Mouse (Mus musculus) urinary bladder, postnatal 36 days (tissue): ENCODE results near the gene Ddx52.

Experiments used
- DNase-seq, 2 experiments: peaks; one replicate each; pipeline ENCODE4 v3.0.0; 2022; ENCODE audit warnings: low spot score in 2 of 2, mixed read lengths in 1 of 2

The Ddx52 gene

DNA sequence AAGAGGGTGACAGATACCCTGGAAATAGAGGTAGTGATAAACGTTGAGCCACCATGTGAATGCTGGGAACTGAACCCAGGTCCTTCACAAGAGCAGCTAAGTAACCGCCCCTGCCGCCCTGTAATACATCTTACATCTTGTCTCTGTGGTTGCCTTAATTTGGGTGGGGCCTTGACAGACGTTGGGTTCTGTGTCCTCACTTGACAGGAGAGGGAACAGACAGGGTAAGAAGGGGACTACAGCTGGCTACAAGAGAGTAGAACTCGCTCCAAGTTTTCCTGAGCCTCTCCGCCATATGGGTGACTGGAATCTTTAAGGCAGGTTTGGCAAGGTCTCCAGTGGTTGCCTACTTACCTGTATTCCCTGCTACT is 26.3 kb downstream of the Ddx52 start:
- DNase-seq, result no peak

DNA sequence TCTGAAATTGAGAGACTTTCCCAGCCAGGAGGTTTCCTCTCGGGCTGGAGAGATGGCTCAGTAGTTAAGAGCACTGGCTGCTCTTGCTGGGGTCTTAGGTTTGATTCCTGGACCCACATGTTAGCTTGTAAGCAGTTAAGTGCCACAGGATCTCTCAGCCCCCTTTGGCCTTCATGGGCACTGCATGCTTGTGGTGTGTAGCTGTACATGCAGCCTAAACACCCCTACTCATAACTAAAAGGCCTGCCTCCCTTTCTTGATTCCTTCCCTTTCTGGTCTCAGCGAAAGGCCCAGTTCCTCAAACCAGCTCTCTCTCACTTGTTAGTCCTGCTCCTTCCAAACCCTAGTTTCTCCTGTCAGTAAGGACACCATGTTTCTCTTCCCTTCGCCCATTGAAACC is 27.2 kb downstream of the Ddx52 start:
- no peak for DNase-seq

DNA sequence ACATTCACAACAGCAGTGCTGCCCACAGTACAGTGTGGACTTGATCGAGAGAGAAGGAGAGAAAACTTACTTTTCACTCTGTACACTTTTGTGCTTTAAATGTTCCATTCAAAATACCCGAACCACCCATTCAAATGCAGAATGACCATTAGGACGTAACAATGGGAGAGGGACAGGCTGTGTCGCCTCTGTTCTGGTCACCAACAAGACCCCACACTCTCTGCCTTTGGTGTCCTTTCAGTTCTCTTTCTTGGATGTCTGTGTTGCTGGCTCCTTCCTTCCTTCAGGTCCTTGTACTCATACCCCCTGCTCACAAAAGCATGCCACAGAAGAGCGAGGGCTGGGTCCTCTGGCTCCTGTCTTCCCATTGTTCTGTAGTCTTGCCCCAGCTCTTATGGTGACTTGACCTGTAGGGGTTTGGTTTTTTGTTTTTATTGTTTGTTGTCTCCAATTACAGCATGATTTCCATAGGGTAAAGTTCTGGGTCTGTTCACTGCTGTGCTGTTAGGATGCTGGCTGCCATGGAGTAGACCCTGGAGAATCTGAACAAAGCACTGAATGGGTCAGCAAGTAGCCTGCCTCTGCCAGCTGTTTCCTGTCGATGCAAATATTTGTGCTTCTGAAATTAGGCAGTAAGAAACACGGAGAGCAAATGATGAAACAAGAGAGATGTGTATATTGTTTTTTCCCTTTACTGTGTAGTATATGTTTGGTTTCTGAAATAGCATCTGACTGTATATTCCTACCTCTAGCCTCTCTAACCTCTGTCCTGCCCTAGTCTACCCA is 32.9 kb downstream of the Ddx52 start:
- no peak for DNase-seq

DNA sequence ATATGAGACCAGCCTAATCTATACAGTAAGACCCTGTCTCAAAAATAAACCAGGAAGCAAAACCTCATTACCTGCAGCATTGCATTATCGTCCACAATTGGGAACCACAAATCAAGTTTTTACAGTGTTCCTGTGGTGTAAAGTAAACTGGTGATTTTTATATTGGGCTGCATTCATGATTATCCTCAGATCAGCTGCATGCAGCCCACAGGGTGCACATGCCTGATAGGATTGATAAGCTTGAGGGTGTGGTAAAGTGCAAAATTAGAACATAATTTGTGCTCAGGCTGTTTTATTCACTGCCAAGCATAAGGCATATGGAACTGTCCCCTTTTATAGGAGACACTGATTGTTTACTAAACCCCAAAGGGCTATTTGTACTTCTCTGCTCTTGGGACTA is 33.6 kb downstream of the Ddx52 start:
- DNase-seq, result no peak

DNA sequence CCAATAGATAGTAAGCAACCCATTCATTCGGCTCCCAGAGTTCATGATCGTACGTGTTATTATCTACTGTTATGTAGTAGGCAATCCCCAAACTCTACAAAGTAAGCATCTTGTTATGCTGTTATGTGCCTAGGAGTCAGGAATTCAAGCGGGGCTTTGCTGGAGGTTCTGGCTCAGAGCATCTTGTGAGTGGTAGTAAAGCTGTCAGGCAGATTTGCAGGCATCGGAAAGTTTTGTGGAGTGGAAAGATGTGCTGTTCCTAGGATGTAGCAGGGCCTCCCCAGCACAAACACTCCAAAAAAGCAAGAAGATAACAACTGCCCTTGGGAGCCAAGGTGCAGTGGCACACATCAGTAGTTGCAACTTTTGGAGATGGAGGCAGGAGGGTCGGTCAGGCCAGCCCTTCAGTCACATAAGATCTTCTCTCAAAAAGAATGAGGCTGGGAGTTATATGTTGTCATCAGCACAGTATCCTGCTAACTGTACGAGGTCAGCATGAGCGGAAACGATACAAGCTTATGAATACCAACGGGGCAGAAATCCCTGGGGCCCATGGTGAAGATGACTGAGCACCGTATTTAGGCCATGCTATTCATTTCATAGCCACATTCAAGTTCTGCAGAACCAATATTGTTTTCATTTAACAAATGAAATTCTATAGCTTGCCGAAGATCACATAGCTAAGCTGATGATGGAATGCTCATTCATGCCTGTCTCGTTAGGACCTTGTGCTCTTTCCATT is 34.5 kb downstream of the Ddx52 start:
- DNase-seq, result no peak

DNA sequence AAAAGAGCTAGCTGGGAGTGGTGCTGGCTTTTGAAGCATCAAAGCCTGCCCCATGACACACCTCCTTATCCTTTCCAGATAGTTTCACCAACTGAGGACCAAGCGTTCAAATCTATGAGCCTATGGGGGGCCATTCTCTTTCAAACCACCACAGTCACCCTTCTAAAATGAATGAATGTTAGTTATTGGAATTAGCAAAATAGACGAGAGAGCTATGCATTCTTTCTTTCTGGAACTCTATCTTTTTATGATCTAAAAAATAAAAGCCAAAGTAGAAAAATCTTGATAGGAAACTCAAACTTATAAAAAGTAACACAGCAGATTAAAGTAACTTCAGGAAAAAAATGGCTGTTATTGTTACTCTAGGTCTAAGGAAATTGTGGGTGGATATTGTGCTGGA is 35.9 kb downstream of the Ddx52 start:
- DNase-seq, result no peak

DNA sequence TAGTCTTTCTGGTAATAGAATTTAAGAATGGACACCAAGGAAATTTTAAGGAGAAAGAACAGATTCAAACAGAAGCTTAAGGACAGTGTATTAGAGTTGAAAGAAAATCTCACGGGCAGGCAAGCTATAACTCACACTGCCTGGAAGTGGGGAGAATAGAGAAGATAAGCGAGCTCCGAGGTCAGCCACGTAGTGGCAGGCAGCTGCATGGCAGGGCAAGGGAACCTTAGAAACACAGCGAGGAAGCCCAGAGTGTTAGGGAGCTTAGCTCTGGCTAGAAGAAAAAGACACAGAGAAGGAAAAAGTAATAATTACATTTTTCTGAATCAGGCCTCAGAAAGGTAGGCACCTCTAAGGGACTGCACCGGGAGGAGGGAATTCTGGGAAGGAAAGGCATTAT is 38.1 kb downstream of the Ddx52 start:
- no peak for DNase-seq

DNA sequence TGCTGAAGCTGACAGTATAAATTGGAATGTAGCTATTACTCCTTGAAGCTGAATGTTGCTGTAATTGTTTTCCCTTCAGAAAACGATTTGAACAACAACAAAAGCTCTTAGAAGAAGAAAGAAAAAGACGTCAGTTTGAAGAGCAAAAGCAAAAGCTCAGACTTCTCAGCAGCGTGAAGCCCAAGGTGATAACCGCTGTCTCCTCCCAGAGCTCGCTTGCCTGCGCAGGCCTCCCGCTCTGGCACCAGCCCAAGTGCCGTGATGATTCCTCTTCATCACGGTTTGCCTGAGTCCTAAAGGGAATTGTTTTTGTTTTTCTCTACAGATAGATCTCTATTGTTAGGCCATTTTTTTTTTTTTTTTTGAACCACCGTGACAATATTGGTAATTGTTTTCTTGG is 39.5 kb downstream of the Ddx52 start:
- no peak for DNase-seq

DNA sequence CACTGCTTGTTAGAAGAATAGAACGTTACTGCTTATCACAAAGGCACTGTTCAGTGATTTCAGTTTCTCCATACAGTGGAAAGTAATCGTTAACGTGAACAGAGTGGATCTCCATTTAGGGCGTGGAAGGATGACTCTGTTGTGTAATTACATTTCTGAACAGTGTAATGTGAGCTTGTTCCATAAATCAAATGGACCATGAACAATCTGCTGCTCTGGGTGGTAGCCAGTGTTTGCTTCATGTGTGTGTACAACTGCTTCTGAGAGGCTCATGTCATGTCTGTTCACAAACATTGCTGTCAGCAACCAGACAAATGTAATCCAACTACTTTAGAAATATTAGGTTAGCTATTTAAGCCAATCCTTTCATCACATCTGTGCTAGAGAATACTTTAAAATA is 49.8 kb downstream of the Ddx52 start:
- DNase-seq, result no peak

DNA sequence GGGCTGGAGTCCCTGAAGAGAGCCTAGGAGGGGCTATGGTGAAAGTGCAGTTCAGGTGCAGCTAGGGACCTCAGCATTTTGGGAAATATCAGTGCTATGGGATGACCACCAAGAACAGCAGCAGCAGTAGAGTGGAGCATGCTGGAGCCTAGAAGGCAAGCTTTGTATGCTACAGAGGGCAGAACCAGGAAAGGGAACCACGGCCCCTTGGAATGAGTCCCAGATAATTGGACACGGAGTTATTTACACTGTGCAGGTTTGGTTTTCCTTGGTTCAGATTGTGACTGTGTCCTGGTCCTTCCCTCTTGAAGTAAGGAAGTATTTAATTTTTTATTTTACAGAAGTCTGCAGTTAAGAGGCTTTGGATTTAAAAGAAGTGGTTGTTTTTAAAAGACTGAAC is 51.6 kb downstream of the Ddx52 start:
- peak in 1 of 2 experiments; percentile 17 for DNase-seq

DNA sequence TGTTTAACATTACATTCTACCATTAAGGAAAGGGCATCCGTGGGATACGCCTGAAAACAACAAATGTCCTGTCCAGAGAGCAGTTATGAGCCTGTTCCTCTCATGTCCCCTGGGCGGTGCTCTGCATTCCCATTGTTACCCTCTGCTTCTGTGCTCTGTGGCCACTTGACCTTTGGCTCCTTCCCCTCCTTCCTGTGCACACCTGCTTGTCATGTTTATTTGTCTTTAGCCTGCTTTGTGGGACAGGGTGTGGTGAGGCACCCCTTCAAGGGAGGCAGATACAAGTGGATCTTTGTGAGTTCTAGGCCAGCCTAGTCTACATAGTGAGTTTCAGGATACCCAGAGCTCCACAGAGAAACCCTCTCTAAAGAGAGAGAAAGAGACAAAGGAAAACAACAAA is 52.6 kb downstream of the Ddx52 start:
- DNase-seq, result no peak

DNA sequence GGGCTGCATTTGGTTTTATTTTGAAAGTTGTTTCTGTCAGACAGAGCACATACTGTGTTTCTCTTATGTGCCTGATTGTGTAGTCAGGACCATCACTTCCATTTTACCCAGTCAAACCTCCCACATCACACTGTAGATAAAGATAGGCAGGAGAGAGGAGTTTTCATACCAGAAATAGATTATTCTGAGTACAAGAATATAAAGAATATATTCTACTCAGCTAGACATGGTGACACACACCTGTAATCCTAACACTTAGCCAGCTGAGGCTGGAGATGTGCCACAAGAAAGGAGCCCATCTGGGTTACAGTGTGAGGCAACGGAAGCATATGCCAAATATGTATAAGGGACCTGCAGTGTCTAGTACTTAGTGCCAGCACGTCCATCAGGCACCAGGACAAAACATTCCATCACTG is 53.7 kb downstream of the Ddx52 start:
- no peak for DNase-seq

DNA sequence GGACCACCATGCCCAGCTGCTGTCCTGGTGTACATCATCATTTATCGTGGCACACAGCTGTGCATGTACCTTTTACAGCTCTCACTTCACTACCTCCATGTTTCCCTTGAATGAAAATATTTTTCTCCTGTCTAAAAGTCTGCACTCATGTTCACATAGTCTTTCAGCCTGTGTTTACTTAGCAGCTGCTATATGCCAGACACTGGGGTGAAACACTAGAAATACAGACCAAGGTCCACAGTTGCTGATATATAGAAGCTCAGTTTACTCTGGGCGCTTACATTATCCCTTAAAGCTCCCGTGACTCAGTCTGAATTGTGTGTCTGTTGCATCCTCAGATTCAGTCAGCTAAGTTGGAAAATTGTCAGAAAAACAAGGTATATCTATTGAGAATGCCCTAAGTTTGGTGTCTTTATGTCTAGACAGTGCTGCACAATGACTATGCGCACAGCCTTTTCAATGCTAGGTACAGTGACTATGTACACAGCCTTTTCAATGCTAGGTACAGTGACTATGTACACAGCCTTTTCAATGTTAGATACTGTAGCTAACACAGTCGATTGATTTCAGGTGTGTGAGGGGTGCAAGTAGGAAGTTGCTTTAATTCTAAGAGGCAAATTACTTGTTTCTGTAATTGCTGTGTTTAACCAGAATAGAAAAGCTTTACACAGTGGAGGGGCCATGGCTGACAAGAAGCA is 55.5 kb downstream of the Ddx52 start:
- no peak for DNase-seq

DNA sequence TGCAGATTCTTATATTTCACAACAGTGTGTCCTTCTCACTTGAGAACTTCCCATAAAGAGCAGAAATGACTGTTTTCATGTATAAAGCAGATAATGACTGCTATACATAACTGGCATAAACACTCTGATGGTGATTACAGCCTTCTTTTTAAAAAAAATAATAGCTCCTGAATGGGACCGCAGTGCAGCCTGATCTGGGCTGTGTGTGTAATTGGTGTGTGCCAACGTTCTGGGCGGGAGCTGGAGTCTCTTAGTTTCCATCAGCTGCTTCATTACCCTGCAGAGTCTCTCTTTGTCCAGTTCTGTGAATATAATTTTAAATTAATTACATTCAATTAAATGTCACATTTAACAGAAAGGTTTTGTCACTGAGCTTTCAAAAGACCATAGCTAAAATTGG is 57.1 kb downstream of the Ddx52 start:
- DNase-seq, result no peak

DNA sequence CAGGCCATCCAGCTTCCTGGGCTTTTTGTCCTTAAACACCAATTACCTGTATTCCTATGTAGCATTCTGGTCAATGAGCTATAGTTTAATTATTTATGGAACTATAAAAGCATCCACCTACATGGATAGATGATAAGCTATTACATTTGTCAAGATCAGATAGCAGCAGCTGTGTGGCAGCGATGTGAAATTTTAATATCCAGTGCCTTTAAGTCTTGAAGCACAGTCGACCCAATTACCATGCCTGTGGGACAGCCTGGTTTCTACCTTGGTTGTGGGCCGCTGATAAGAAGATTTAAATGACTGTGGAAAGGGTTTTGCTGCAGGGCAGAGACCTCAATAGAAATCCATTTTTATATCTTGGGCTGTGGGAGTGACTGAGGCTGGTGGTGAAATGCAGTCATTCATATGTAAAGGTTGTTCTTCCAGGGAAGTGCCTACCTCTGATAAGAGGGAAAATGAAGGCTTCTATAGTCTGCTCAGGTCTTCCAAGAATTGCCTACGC is 57.6 kb downstream of the Ddx52 start:
- no peak for DNase-seq

DNA sequence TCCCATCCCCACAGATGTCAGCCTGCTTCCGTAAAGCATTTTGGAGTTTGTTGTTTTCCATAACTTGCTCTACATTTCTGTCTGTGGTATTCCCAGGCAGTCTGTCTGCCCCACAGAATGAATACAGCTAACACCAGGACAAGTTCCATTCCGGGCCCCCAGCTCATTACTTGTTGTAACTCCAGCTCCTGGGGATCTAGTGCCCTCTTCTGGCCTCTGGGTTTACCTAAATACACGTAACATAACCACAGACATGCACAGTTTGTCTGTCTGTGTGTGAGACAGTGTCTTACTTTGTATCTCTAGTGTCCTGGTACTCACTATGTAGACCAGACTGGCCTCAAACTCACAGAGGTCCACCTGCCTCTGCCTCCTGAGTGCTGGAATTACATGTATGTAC is 59.4 kb downstream of the Ddx52 start:
- DNase-seq, result no peak

DNA sequence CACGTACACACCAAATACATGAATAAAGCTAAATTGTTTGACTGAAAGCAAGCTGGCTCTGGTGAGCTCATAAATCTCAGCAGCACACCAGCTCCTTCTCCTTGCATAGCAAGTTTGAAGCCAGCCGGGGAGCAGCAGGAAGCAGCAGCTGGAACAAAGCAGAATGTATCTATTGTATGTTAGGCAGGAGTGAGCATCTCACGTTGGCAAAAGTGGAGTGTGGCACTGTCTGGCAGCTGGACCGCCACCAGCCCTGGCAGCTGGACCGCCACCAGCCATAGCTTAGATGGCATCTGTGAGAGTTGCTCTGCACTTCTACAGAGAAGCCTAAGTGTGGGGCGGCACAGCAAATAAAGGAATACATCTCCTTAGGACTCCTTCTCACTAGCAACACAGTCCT is 62.1 kb downstream of the Ddx52 start:
- DNase-seq, result no peak

DNA sequence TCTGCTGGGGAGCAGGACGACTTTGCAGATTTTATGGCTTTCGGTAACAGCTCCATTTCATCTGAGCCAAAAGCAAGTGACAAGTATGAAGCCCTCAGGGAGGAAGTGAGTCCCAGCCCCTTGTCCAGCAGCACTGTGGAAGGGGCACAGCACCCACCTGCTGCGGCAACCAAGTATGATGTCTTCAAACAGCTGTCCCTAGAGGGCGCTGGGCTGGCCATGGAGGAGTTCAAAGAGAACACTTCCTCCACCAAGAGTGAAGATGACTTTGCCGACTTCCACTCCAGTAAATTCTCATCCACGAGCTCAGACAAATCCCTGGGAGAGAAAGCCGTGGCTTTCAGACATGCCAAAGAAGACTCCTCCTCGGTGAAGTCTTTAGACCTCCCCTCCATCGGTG is 67.1 kb downstream of the Ddx52 start:
- DNase-seq, result no peak

DNA sequence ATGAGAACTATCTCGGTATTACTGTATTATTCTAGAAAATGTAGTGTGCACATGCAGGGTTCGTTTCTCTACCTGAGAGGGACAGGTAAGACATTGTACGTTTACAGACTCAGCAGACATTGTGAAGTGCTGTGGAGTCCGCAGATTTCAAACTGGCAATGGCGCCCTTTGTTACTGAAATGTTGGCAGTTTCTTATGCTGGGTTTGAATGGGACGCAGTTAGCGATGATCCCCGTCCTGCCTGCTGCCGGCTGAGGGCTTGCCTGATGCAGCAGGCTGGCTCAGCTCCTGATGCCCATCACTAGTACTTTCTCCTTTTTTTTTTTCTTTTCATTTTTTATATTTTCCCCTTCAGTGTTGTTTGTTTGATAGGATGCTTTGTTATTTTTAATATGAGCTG is 68.5 kb downstream of the Ddx52 start:
- no peak for DNase-seq

DNA sequence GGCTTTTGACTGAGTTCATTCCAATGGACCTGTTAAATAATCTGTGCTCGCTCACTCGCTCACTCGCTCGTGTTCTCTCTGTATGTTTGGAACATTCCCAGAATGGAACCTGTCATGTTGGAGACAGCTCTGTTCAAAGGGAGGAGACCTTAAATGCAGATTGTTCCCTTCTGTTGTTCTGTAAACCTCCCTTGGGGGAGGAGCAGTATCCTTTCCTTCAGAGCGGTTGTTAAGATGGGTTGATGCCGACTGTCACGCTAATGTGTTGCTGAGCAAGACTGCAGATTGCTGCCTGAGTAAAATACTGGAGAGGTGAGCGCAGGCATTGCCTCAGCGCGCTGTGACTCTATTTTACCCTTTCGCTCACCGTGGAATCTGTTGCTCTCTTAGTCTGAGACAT is 69.2 kb downstream of the Ddx52 start:
- DNase-seq, result no peak

DNA sequence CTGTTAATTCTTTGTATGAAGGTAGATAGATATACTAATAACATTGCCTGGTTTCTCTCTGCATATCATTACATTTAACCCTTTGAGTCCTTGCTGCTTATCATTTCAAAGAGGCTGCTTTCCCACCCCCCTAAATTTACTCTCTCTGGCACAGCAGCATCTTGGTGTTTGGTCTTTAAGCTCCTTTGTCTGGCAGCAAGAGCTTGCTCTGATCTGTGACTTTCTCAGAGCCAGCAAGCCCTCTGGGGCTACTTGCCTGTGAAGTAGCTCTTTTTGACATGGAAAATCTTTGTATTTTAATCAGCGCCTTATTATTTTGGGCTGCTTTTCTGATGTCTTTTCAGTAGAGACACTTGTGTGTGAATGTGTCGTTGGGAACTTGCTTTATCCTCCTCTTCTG is 69.7 kb downstream of the Ddx52 start:
- DNase-seq, result no peak
